Mouse (Mus musculus) spleen, adult 18-20 months (tissue): Measurements from ENCODE around the gene Hibadh.

Experiments
- DNase-seq, 2 experiments: peaks; one replicate each; pipeline ENCODE4 v3.0.0; 2022; ENCODE audit warnings: mixed read lengths in 2 of 2

The Hibadh gene

DNA sequence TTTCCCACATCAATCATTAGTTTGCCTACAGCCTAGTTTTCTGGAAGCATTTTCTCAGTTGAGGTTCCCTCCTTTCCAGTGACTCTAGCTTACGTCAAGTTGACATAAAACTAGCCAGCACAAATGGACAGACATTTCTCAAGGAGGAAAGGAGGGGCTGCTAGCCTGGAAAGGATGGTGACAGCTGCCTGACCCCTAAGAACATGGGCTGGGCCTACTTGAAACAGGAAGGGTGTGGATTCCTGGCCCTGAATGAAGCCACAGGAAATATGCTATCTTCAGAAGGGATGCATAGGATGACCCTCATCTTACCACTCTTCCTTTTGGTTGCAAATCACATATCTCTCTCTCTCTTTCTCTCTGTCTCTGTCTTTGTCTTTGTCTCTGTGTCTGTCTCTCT is 138.7 kb downstream of the Hibadh start:
- no peak for DNase-seq
